Mouse (Mus musculus): ENCODE results near the gene Pla2g4b. TPM values are rescaled to one million over a fixed set of nuclear protein-coding genes. Genes with fewer than 3 reads are reported as not detected.

Gene Pla2g4b
- 3.7 to 8.4 TPM (median 4.7 TPM) in 4 replicates for total RNA-seq (2023)

DNA sequence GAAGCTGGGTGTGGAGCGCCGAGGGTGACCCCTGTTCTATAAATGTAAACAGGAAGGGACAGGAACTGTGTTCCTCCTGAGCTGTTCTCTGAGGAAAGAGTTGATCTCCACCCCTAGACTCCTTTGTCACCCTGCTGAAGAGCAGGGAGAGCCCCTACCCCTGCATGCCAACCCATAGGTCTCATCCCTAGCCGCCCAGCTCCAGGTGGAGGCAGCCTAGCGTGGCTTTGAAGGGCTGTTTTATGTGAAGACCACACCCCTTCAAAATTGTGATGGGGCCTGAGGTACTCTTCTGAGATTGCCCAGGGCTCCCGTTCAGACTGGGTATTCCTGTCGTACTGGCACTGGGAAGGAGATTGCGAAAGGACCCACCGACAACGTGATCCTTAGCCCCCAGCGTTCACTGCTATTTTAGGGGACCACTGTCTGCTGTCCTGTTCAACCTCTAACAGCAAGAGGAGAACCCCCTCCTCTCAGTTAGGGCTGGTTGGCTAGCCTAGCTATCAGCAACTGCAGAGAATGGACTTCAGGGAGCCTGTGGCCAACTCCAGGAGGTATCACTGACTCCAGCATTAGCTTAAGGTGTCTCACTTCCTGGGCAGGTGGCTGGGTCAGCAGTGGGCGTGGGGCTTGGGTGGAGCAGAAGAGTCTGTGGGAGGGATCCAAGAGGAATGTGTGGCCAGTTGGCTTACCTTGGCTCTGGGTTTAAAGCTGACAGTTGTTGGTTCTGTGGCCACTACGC is at the start of gene Pla2g4b:
Gene Pla2g4b, plus strand, starts transcription at position 692 of the 742 bp plus-strand sequence.

DNA sequence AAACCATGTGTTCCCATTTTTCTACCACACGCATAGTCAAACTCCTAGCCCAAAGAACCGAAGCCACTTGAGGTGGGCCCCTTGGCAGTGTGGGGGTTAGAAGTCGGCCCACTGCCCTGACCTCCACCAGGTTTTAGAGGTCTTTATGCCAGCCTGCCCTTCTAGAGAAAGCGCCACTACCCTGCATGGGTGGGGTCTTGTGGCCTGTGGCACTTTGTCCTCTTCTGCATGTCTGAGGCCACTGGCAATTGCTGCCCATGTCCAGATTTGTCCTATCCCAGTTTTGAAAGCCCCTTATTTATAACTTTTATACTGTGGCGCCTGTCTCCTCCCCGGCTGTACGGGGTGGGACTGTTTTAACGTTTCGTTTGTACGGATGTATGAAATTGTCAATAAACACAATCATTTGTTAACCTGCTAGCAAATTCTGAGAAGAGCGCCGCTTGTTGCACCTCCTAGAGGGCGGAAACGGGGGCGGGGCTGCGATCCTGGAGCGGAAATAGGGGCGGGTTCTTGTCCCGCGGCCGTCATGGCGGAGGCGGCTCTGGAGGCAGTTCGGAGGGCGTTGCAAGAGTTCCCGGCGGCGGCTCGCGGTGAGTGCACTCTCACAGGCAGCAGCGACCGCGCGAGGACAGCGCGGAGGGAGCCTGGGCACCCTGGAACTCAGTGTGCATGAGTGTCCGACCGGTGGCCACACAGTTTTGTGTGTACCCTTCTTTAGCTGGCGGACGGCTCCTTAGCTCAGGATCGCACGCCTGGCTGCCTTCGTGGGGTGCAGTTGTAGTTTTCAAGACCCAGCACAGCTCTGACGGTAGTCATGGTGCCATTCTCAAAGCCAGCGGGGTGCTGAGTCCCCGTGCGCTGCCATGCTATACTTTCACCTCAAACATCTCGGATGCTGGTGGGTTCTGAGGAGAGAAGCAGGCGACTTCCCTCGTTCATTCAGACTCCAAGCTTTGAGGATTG is 6.0 kb upstream of the Pla2g4b start, which contains the start of the genes Jmjd7 and Gm28042:
Gene Jmjd7, plus strand, starts transcription at position 500 of the 966 bp plus-strand sequence.
Gene Gm28042, plus strand, starts transcription at position 510 of the 966 bp plus-strand sequence.

Other genes with a start within 250 kb of the Pla2g4b start
- gene Rpap1, start 245.9 kb upstream of the Pla2g4b start, total RNA-seq (2023): 28.8 to 35.4 TPM (median 32.3 TPM) in 4 replicates
- gene Tyro3, start 235.7 kb upstream of the Pla2g4b start, total RNA-seq (2023): 0.17 to 0.56 TPM in 2 of 4 replicates, not detected in the others
- gene Mga, start 136.2 kb upstream of the Pla2g4b start, total RNA-seq (2023): 126 to 135 TPM (median 131 TPM) in 4 replicates
- 12.1 to 17.3 TPM (median 14.6 TPM) in 4 replicates for gene Mapkbp1, start 60.7 kb upstream of the Pla2g4b start, total RNA-seq (2023)
- 10.4 to 16.1 TPM (median 13.2 TPM) in 4 replicates for gene Jmjd7, start 5.9 kb upstream of the Pla2g4b start, total RNA-seq (2023)
- 3.1 to 4.8 TPM (median 4.4 TPM) in 4 replicates for gene Gm28042, start 5.9 kb upstream of the Pla2g4b start, total RNA-seq (2023)
- 90.2 to 111 TPM (median 102 TPM) in 4 replicates for gene Ehd4, start 121.2 kb downstream of the Pla2g4b start, total RNA-seq (2023)
- not detected in 4 replicates for gene Pla2g4e, start 211.9 kb downstream of the Pla2g4b start, total RNA-seq (2023)

Data from B cell, adult 62 days (primary cell).